Mouse (Mus musculus) NIH3T3 (cell line): ENCODE data around the gene Filip1l.

Experiments used
- DNase-seq: peaks from one replicate; pipeline ENCODE4 v3.0.0-alpha.2; 2012; ENCODE audit warnings: low read depth

Filip1l gene

GRCm38 (mm10) chr16:57397845-57398244 is 45.0 kb downstream of the Filip1l start:
- DNase-seq, result no peak

- DNase-seq, result peak; percentile 79
These were observed 45.7 kb downstream of the Filip1l start for GRCm38 (mm10) chr16:57398387-57399214.

- no peak for DNase-seq
These were observed 46.7 kb downstream of the Filip1l start for GRCm38 (mm10) chr16:57399566-57399965.

- DNase-seq, result peak; percentile 62
These were observed 48.8 kb downstream of the Filip1l start for GRCm38 (mm10) chr16:57401702-57402101.

- DNase-seq, result no peak
These were observed 50.0 kb downstream of the Filip1l start for GRCm38 (mm10) chr16:57402910-57403309.

- DNase-seq, result no peak
These were observed 50.9 kb downstream of the Filip1l start for GRCm38 (mm10) chr16:57403825-57404224.

GRCm38 (mm10) chr16:57412766-57413165 is 59.9 kb downstream of the Filip1l start:
- no peak for DNase-seq

- peak; percentile 38 for DNase-seq
These were observed 63.2 kb downstream of the Filip1l start for GRCm38 (mm10) chr16:57416049-57416448.

GRCm38 (mm10) chr16:57417017-57417416 is 64.1 kb downstream of the Filip1l start:
- no peak for DNase-seq

- no peak for DNase-seq
These were observed 65.1 kb downstream of the Filip1l start for GRCm38 (mm10) chr16:57417955-57418354.

- peak; percentile 52 for DNase-seq
These were observed 66.4 kb downstream of the Filip1l start for GRCm38 (mm10) chr16:57419332-57419731.

- peak; percentile 41 for DNase-seq
These were observed 67.0 kb downstream of the Filip1l start for GRCm38 (mm10) chr16:57419881-57420280.

- DNase-seq, result peak; percentile 86
These were observed 68.1 kb downstream of the Filip1l start for GRCm38 (mm10) chr16:57420773-57421556.

GRCm38 (mm10) chr16:57421680-57422417 is 69.0 kb downstream of the Filip1l start:
- DNase-seq, result no peak

- no peak for DNase-seq
These were observed 70.3 kb downstream of the Filip1l start for GRCm38 (mm10) chr16:57423001-57423800.

- no peak for DNase-seq
These were observed 73.8 kb downstream of the Filip1l start for GRCm38 (mm10) chr16:57426680-57427079.

GRCm38 (mm10) chr16:57427516-57428285 is 74.8 kb downstream of the Filip1l start:
- DNase-seq, result peak; percentile 95

GRCm38 (mm10) chr16:57428977-57429376 is 76.1 kb downstream of the Filip1l start:
- no peak for DNase-seq

GRCm38 (mm10) chr16:57431294-57431693 is 78.4 kb downstream of the Filip1l start:
- no peak for DNase-seq

GRCm38 (mm10) chr16:57433173-57433572 is 80.3 kb downstream of the Filip1l start:
- no peak for DNase-seq

- no peak for DNase-seq
These were observed 80.8 kb downstream of the Filip1l start for GRCm38 (mm10) chr16:57433671-57434070.
